Mouse (Mus musculus) G1E (cell line): Measurements from ENCODE around the gene C5ar1.

Experiments used
- CTCF ChIP-seq: IDR thresholded peaks from 2 replicates; pipeline ENCODE4 v1.5.1; 2012; ENCODE audit warnings: low read depth, low read length, inconsistent platforms, mixed read lengths
- GATA1 ChIP-seq: IDR thresholded peaks from 2 replicates; pipeline ENCODE4 v1.6.1; 2012; ENCODE audit warnings: borderline replicate concordance, low read length, inconsistent platforms, mixed read lengths
- GATA2 ChIP-seq: IDR thresholded peaks from 2 replicates; pipeline ENCODE4 v1.6.1; 2012; ENCODE audit warnings: low read depth, low read length, inconsistent platforms, borderline replicate concordance
- POLR2AphosphoS5 ChIP-seq: IDR thresholded peaks from 2 replicates; pipeline ENCODE4 v1.6.1; 2012; ENCODE audit warnings: low read depth, low read length, inconsistent platforms; ENCODE audit not compliant: insufficient replicate concordance
- TAL1 ChIP-seq: conservative IDR thresholded peaks from 2 replicates; pipeline ENCODE4 v1.6.1; 2012; ENCODE audit warnings: low read depth, low read length, inconsistent platforms, mixed read lengths

DNA sequence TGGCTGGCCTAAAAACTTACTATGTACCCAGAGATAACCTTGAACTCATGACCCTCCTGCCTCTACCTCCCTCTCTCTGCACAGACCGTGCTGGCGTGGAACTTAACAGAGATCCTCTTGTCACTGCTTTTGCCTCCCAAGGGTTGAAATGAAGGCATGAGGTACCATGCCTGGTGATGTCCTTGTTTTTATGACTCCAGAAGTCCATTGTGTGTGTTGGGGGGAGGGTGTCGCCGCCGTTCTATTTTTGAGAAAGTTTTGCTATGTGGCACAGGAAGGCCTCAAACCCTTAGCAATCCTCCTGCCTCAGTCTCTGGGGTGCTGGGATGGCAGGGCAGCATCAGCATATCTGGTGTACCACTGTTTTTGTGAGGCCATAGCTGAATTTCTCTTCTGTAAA, 39.6 kb upstream of the C5ar1 start:
- TF ChIP-seq CTCF (no peak), GATA1 (no peak), TAL1 (no peak), POLR2AphosphoS5 (no peak), GATA2 (no peak)
